Mouse (Mus musculus) ES-E14 (cell line): ENCODE results near the gene Nop16.

Experiments used
- CHD2 ChIP-seq: IDR thresholded peaks from 2 replicates; pipeline ENCODE4 v1.6.1; 2014; ENCODE audit warnings: mild to moderate bottlenecking, low read depth, low read length, inconsistent platforms
- HCFC1 ChIP-seq: IDR thresholded peaks from 2 replicates; pipeline ENCODE4 v1.6.1; 2012; ENCODE audit warnings: low read length, inconsistent platforms, borderline replicate concordance; ENCODE audit not compliant: insufficient read depth
- MAFK ChIP-seq: IDR thresholded peaks from 2 replicates; pipeline ENCODE4 v1.6.1; 2014; ENCODE audit warnings: mild to moderate bottlenecking, low read depth, low read length, inconsistent platforms; ENCODE audit not compliant: insufficient read depth
- ZC3H11A ChIP-seq: IDR thresholded peaks from 2 replicates; pipeline ENCODE4 v1.6.1; 2012; ENCODE audit warnings: low read depth, mild to moderate bottlenecking, inconsistent platforms, low read length, borderline replicate concordance

DNA sequence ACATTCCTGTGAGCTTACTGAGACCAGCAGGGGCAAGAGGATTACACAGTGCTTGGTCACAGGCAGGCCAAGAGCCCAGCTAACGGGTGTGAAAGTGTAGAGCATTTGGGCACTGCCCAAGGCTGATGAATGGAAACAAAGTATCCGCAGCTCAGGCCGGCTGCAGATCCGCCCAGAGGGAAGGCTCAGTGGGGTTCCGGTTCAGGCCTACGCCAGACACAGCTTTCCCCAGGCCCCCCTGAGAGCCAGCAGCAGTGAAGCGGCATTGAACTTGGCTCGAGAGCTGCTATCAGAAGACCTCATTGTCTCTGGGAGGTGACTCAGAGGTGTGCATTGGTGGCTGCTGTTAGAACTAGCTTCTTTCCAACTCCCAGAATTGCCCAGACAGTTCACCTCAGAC lies 18.8 kb upstream of the Nop16 start:
- TF ChIP-seq MAFK = no peak
- TF ChIP-seq HCFC1 = no peak
- no peak for TF ChIP-seq ZC3H11A
- TF ChIP-seq CHD2 = no peak
